Mouse (Mus musculus) myocyte (in vitro differentiated cells): ENCODE measurements around the gene Dnajc13. TPM values are rescaled to one million over a fixed set of nuclear protein-coding genes. Genes with fewer than 3 reads are reported as not detected.

Experiments
- H3K27me3 ChIP-seq: one replicate; pipeline ENCODE4 v1.6.1; 2011; ENCODE audit not compliant: control insufficient read depth, insufficient read depth, insufficient read length
- H3K36me3 ChIP-seq: one replicate; pipeline ENCODE4 v1.6.1; 2011; ENCODE audit not compliant: control insufficient read depth, insufficient read depth
- H3K4me2 ChIP-seq: one replicate; pipeline ENCODE4 v1.6.1; 2011; ENCODE audit warnings: low read depth, control low read depth
- H3K4me3 ChIP-seq: one replicate; pipeline ENCODE4 v1.5.1; 2011; ENCODE audit warnings: mild to moderate bottlenecking, control low read depth, moderate library complexity
- H3K79me2 ChIP-seq: one replicate; pipeline ENCODE4 v1.6.1; 2011; ENCODE audit not compliant: control insufficient read depth, insufficient read depth
- H3ac ChIP-seq: one replicate; pipeline ENCODE4 v1.6.1; 2011; ENCODE audit not compliant: control insufficient read depth, insufficient read length
- CEBPB ChIP-seq: IDR thresholded peaks from 2 replicates; pipeline ENCODE4 v1.6.1; 2011; ENCODE audit warnings: mild to moderate bottlenecking, moderate library complexity; ENCODE audit not compliant: poor library complexity, insufficient read depth, severe bottlenecking
- E2F4 ChIP-seq: IDR thresholded peaks from one replicate; pipeline ENCODE4 v1.6.1; 2011; ENCODE audit warnings: mild to moderate bottlenecking, control low read depth, moderate library complexity; ENCODE audit not compliant: insufficient read depth
- MAX ChIP-seq: IDR thresholded peaks from one replicate; pipeline ENCODE4 v1.6.1; 2011; ENCODE audit warnings: low read depth, mild to moderate bottlenecking, control low read depth
- MYOD1 ChIP-seq, 3 experiments: IDR thresholded peaks; one replicate each; pipeline ENCODE4 v1.6.1; 2011; ENCODE audit warnings: control low read depth in 2 of 3, low read depth in 2 of 3, mild to moderate bottlenecking in 2 of 3, moderate library complexity in 1 of 3; ENCODE audit not compliant: insufficient read length in 2 of 3, control insufficient read depth in 1 of 3
- MYOG ChIP-seq, 3 experiments: IDR thresholded peaks; one replicate each; pipeline ENCODE4 v1.6.1; 2011; ENCODE audit warnings: control low read depth in 2 of 3, low read depth in 2 of 3, mild to moderate bottlenecking in 2 of 3; ENCODE audit not compliant: insufficient read length in 2 of 3, control insufficient read depth in 1 of 3, insufficient read depth in 1 of 3
- POLR2A ChIP-seq: IDR thresholded peaks from one replicate; pipeline ENCODE4 v1.6.1; 2011; ENCODE audit warnings: low read depth, mild to moderate bottlenecking, control low read depth, moderate library complexity; ENCODE audit not compliant: insufficient read length
- POLR2AphosphoS2 ChIP-seq: IDR thresholded peaks from one replicate; pipeline ENCODE4 v1.6.1; 2011; ENCODE audit warnings: low read depth, control low read depth; ENCODE audit not compliant: insufficient read length
- REST ChIP-seq: IDR thresholded peaks from one replicate; pipeline ENCODE4 v1.6.1; 2011; ENCODE audit warnings: mild to moderate bottlenecking, control low read depth, moderate library complexity; ENCODE audit not compliant: insufficient read depth, insufficient read length
- SRF ChIP-seq: IDR thresholded peaks from one replicate; pipeline ENCODE4 v1.6.1; 2011; ENCODE audit warnings: low read depth; ENCODE audit not compliant: control insufficient read depth, insufficient read length
- TCF12 ChIP-seq: IDR thresholded peaks from one replicate; pipeline ENCODE4 v1.6.1; 2011; ENCODE audit warnings: mild to moderate bottlenecking, control low read depth; ENCODE audit not compliant: poor library complexity, insufficient read depth, severe bottlenecking
- TCF3 ChIP-seq: IDR thresholded peaks from one replicate; pipeline ENCODE4 v1.6.1; 2011; ENCODE audit warnings: low read depth, control low read depth; ENCODE audit not compliant: insufficient read length
- USF1 ChIP-seq: IDR thresholded peaks from one replicate; pipeline ENCODE4 v1.6.1; 2011; ENCODE audit warnings: low read depth, mild to moderate bottlenecking, control low read depth, moderate library complexity
- polyA plus RNA-seq: library from polyadenylated mRNA; unstranded; fragments of >200 nt; fragmentation: generic; extraction: Trizol; gene quantifications from one replicate; pipeline ENCODE4 v1.2.1, GENCODE M21; 2012; ENCODE audit warnings: missing spikeins

Gene Dnajc13
- polyA plus RNA-seq, 1 experiment = 14.1 TPM

DNA sequence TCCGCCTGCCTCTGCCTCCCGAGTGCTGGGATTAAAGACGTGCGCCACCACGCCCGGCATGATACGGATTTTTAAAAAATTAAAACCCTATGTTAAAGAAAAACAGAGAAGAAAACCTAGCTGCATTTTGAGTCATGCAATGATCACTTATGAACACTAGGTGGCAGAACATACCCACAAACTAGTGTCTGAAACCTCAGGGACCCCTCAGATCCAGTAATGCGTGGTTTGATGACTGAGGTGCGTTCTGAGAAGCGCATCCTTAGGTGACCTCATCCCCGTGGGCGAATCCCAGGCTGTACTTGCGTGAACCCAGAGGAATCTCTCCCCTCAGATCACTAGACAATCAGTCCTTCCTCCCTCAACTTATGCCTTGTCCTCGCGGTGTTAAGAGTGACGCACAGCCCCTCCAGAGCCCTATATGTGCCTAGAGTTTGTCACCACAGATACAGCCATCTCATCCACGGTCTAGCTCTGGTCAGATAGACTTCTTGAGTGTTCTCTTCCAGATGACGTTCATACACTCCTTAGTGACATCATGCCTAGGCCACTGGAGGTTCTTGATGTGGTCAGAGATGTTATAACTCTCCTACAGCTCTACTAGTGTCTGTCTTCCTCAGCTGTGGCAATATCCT is 14.9 kb upstream of the Dnajc13 start:
- Histone ChIP-seq H3K36me3 (no peaks in the 10 kb centered on the region), H3ac (no peak overlapping the region), H3K79me2 (no peaks in the 10 kb centered on the region), H3K4me3 (no peak overlapping the region), H3K27me3 (no peaks in the 10 kb centered on the region), H3K4me2 (peak overlapping the region; percentile 31)
- no peak for TF ChIP-seq TCF12
- no peak for TF ChIP-seq MYOD1 (IDR thresholded peaks at IDR 0.05; ENCODE audit: control insufficient read depth in 1 of 3, insufficient read length in 2 of 3, low read depth in 2 of 3)
- no peak for TF ChIP-seq TCF3
- TF ChIP-seq REST = no peak
- TF ChIP-seq E2F4 = no peak
- TF ChIP-seq SRF = no peak
- no peak for TF ChIP-seq POLR2A
- TF ChIP-seq CEBPB = no peak
- no peak for TF ChIP-seq MAX
- no peak for TF ChIP-seq MYOG (IDR thresholded peaks at IDR 0.05; ENCODE audit: control insufficient read depth in 1 of 3, insufficient read depth in 1 of 3, insufficient read length in 2 of 3, low read depth in 2 of 3)
- TF ChIP-seq POLR2AphosphoS2 = no peak
- no peak for TF ChIP-seq USF1

DNA sequence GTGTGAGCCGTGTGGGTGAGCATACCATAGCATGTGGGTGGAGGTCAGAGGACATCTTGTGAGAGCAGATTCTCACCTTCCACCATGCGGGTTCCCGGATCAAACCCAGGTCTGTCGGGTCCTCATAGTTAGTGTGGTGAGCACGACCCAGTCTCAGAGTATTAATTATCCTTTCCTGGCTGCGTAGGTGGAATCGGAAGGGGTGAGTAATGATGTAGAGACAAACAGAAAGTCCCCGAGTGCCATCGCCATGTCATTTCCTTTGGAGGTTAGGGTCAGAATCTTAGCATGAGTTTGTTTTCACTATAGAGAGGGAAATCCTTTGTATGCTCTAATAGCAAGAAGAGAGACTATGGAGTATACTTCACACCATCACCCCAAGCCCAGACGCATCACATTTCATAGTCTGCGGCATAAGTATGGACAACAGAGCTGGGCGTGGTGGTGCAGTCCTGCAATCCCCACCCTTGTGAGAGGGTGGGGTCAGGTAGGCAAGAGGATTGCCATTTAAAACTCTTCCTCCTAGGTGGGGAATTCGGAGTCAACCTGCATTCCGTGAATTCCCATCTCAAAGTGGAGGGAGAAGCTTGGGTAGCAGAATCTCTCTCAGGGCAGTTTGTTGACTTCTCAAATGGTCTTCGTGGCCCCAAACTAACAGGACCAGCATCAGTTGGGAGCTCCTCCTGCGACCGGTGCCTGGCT is 12.5 kb upstream of the Dnajc13 start:
- H3K4me3 ChIP-seq = no peak overlapping the region
- no peaks in the 10 kb centered on the region for H3K36me3 ChIP-seq
- no peak overlapping the region for H3ac ChIP-seq
- TF ChIP-seq CEBPB (no peak), TCF12 (no peak), E2F4 (no peak), TCF3 (no peak), POLR2A (no peak)
- no peaks in the 10 kb centered on the region for H3K27me3 ChIP-seq
- H3K4me2 ChIP-seq = no peak overlapping the region
- no peaks in the 10 kb centered on the region for H3K79me2 ChIP-seq

DNA sequence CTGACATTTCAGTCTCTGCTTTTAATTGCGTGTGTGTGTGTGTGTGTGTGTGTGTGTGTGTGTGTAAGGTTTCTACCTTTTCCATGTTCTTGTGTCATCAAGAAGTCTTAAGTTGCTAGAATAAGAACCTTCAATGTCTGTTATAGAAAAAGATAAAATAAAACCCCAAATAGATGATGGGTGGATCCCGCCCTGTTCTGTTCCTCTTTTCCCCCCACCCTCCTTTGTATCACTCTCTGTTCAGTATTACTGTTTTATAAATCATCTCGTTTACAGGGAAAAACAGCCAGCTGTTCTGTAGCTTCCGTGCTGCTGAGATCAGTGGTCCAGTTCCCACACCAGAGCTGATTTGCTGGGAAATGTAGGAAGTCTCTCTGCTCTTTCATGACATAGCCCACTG is 9.3 kb upstream of the Dnajc13 start:
- H3K36me3 ChIP-seq = no peaks in the 10 kb centered on the region
- H3K79me2 ChIP-seq = no peaks in the 10 kb centered on the region
- no peak overlapping the region for H3ac ChIP-seq
- H3K4me2 ChIP-seq = no peak overlapping the region
- H3K4me3 ChIP-seq = no peak overlapping the region
- no peaks in the 10 kb centered on the region for H3K27me3 ChIP-seq
- TF ChIP-seq REST (no peak), TCF12 (no peak), TCF3 (no peak), MAX (no peak), POLR2AphosphoS2 (no peak), CEBPB (no peak), MYOG (IDR thresholded peaks at IDR 0.05; ENCODE audit: control insufficient read depth in 1 of 3, insufficient read depth in 1 of 3, insufficient read length in 2 of 3, low read depth in 2 of 3) (no peak), SRF (no peak), POLR2A (no peak), E2F4 (no peak), USF1 (no peak), MYOD1 (IDR thresholded peaks at IDR 0.05; ENCODE audit: control insufficient read depth in 1 of 3, insufficient read length in 2 of 3, low read depth in 2 of 3) (no peak)

DNA sequence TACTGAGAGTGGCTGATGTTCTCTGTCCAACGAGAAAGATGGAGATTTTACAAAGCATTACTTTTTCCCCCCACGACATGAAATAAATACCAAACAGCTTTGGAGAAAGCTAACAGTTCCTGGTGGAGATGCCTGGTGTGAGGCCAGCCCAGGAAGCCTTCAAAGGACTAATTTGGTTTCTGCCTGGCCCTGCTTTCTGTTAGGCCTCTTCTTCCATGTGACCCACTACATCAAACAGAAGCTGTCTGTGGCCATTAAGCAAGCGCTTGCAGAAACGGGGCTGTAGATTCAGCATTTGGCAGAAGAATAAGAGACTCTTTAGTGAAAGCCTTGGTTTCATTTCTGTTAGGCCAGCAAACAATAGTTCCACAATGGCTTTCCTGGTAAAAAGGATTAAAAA is 8.9 kb upstream of the Dnajc13 start:
- no peaks in the 10 kb centered on the region for H3K36me3 ChIP-seq
- TF ChIP-seq MYOG (IDR thresholded peaks at IDR 0.05; ENCODE audit: control insufficient read depth in 1 of 3, insufficient read depth in 1 of 3, insufficient read length in 2 of 3, low read depth in 2 of 3) = no peak
- no peak for TF ChIP-seq TCF12
- TF ChIP-seq REST = no peak
- no peak for TF ChIP-seq MAX
- no peak for TF ChIP-seq E2F4
- no peak for TF ChIP-seq USF1
- TF ChIP-seq CEBPB = no peak

DNA sequence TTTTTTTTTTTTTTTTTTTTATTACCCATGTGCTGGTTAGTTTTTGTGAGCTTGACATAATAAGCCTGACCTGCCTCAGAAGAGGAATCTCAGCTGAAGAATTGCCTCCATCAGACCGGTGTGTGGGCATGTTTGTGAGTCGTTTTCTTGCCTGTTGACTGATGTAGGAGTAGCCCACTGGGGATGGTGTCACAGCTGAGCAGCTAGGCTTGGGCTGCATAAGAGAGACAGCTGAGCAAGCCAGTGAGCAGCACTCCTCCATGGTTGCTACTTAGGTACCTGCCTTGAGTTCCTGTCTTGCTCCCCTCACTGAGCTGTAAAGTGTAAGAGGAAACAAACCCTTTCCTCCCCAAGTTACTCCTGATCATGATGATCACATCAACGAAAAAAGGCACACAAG is 7.2 kb upstream of the Dnajc13 start:
- H3K27me3 ChIP-seq = no peaks in the 10 kb centered on the region
- H3K36me3 ChIP-seq = no peaks in the 10 kb centered on the region
- no peak overlapping the region for H3ac ChIP-seq
- H3K4me3 ChIP-seq = no peak overlapping the region
- TF ChIP-seq MYOG (IDR thresholded peaks at IDR 0.05; ENCODE audit: control insufficient read depth in 1 of 3, insufficient read depth in 1 of 3, insufficient read length in 2 of 3, low read depth in 2 of 3) = peak; percentile 2 to 72 (median 9)
- no peak for TF ChIP-seq POLR2A
- no peak for TF ChIP-seq TCF3
- peak in 2 of 3 experiments; percentile 49 to 54 for TF ChIP-seq MYOD1 (IDR thresholded peaks at IDR 0.05; ENCODE audit: control insufficient read depth in 1 of 3, insufficient read length in 2 of 3, low read depth in 2 of 3)
- peak overlapping the region; percentile 25 for H3K4me2 ChIP-seq
- H3K79me2 ChIP-seq = no peaks in the 10 kb centered on the region

More for the DNA sequence above, 8.9 kb upstream of the Dnajc13 start:
- Histone ChIP-seq H3ac (no peak overlapping the region), H3K27me3 (no peaks in the 10 kb centered on the region), H3K4me2 (no peak overlapping the region), H3K79me2 (no peaks in the 10 kb centered on the region), H3K4me3 (no peak overlapping the region)
